Mouse (Mus musculus) myocyte (in vitro differentiated cells): ENCODE results near the gene Sox14. TPM values are rescaled to one million over a fixed set of nuclear protein-coding genes. Genes with fewer than 3 reads are reported as not detected.

Source experiments
- H3K27me3 ChIP-seq: one replicate; pipeline ENCODE4 v1.6.1; 2011; ENCODE audit not compliant: control insufficient read depth, insufficient read depth, insufficient read length
- H3K36me3 ChIP-seq: one replicate; pipeline ENCODE4 v1.6.1; 2011; ENCODE audit not compliant: control insufficient read depth, insufficient read depth
- H3K4me2 ChIP-seq: one replicate; pipeline ENCODE4 v1.6.1; 2011; ENCODE audit warnings: low read depth, control low read depth
- H3K4me3 ChIP-seq: one replicate; pipeline ENCODE4 v1.5.1; 2011; ENCODE audit warnings: mild to moderate bottlenecking, control low read depth, moderate library complexity
- H3K79me2 ChIP-seq: one replicate; pipeline ENCODE4 v1.6.1; 2011; ENCODE audit not compliant: control insufficient read depth, insufficient read depth
- H3ac ChIP-seq: one replicate; pipeline ENCODE4 v1.6.1; 2011; ENCODE audit not compliant: control insufficient read depth, insufficient read length
- CEBPB ChIP-seq: IDR thresholded peaks from 2 replicates; pipeline ENCODE4 v1.6.1; 2011; ENCODE audit warnings: mild to moderate bottlenecking, moderate library complexity; ENCODE audit not compliant: poor library complexity, insufficient read depth, severe bottlenecking
- E2F4 ChIP-seq: IDR thresholded peaks from one replicate; pipeline ENCODE4 v1.6.1; 2011; ENCODE audit warnings: mild to moderate bottlenecking, control low read depth, moderate library complexity; ENCODE audit not compliant: insufficient read depth
- MAX ChIP-seq: IDR thresholded peaks from one replicate; pipeline ENCODE4 v1.6.1; 2011; ENCODE audit warnings: low read depth, mild to moderate bottlenecking, control low read depth
- MYOD1 ChIP-seq, 3 experiments: IDR thresholded peaks; one replicate each; pipeline ENCODE4 v1.6.1; 2011; ENCODE audit warnings: control low read depth in 2 of 3, low read depth in 2 of 3, mild to moderate bottlenecking in 2 of 3, moderate library complexity in 1 of 3; ENCODE audit not compliant: insufficient read length in 2 of 3, control insufficient read depth in 1 of 3
- MYOG ChIP-seq, 3 experiments: IDR thresholded peaks; one replicate each; pipeline ENCODE4 v1.6.1; 2011; ENCODE audit warnings: control low read depth in 2 of 3, low read depth in 2 of 3, mild to moderate bottlenecking in 2 of 3; ENCODE audit not compliant: insufficient read length in 2 of 3, control insufficient read depth in 1 of 3, insufficient read depth in 1 of 3
- POLR2A ChIP-seq: IDR thresholded peaks from one replicate; pipeline ENCODE4 v1.6.1; 2011; ENCODE audit warnings: low read depth, mild to moderate bottlenecking, control low read depth, moderate library complexity; ENCODE audit not compliant: insufficient read length
- POLR2AphosphoS2 ChIP-seq: IDR thresholded peaks from one replicate; pipeline ENCODE4 v1.6.1; 2011; ENCODE audit warnings: low read depth, control low read depth; ENCODE audit not compliant: insufficient read length
- REST ChIP-seq: IDR thresholded peaks from one replicate; pipeline ENCODE4 v1.6.1; 2011; ENCODE audit warnings: mild to moderate bottlenecking, control low read depth, moderate library complexity; ENCODE audit not compliant: insufficient read depth, insufficient read length
- SRF ChIP-seq: IDR thresholded peaks from one replicate; pipeline ENCODE4 v1.6.1; 2011; ENCODE audit warnings: low read depth; ENCODE audit not compliant: control insufficient read depth, insufficient read length
- TCF12 ChIP-seq: IDR thresholded peaks from one replicate; pipeline ENCODE4 v1.6.1; 2011; ENCODE audit warnings: mild to moderate bottlenecking, control low read depth; ENCODE audit not compliant: poor library complexity, insufficient read depth, severe bottlenecking
- TCF3 ChIP-seq: IDR thresholded peaks from one replicate; pipeline ENCODE4 v1.6.1; 2011; ENCODE audit warnings: low read depth, control low read depth; ENCODE audit not compliant: insufficient read length
- USF1 ChIP-seq: IDR thresholded peaks from one replicate; pipeline ENCODE4 v1.6.1; 2011; ENCODE audit warnings: low read depth, mild to moderate bottlenecking, control low read depth, moderate library complexity
- polyA plus RNA-seq: library from polyadenylated mRNA; unstranded; fragments of >200 nt; fragmentation: generic; extraction: Trizol; gene quantifications from one replicate; pipeline ENCODE4 v1.2.1, GENCODE M21; 2012; ENCODE audit warnings: missing spikeins

Sox14 gene
- polyA plus RNA-seq, 1 experiment, result not detected

- Histone ChIP-seq H3K4me2 (no peak overlapping the region), H3K79me2 (no peaks in the 10 kb centered on the region)
Measured at GRCm38 (mm10) chr9:99874735-99875617, 994 bp downstream of the Sox14 start.

GRCm38 (mm10) chr9:99873721-99874120, 2.2 kb downstream of the Sox14 start:
- Histone ChIP-seq H3K36me3 (no peaks in the 10 kb centered on the region), H3K4me2 (no peak overlapping the region), H3ac (no peak overlapping the region), H3K27me3 (peaks cover 73% of the 10 kb centered on the region), H3K4me3 (no peak overlapping the region), H3K79me2 (no peaks in the 10 kb centered on the region)
- no peak for TF ChIP-seq REST
- TF ChIP-seq USF1, result no peak
- TF ChIP-seq POLR2AphosphoS2, result no peak
- TF ChIP-seq CEBPB, result no peak
- no peak for TF ChIP-seq TCF12
- no peak for TF ChIP-seq POLR2A
- no peak for TF ChIP-seq MAX
- TF ChIP-seq E2F4, result no peak
- no peak for TF ChIP-seq SRF
- TF ChIP-seq MYOG (IDR thresholded peaks at IDR 0.05; ENCODE audit: control insufficient read depth in 1 of 3, insufficient read depth in 1 of 3, insufficient read length in 2 of 3, low read depth in 2 of 3), result no peak
- TF ChIP-seq TCF3, result no peak
- TF ChIP-seq MYOD1 (IDR thresholded peaks at IDR 0.05; ENCODE audit: control insufficient read depth in 1 of 3, insufficient read length in 2 of 3, low read depth in 2 of 3), result no peak

More at GRCm38 (mm10) chr9:99874735-99875617, 994 bp downstream of the Sox14 start:
- H3ac ChIP-seq, result no peak overlapping the region
- H3K27me3 ChIP-seq, result peaks cover 62% of the 10 kb centered on the region
- TF ChIP-seq MYOG (IDR thresholded peaks at IDR 0.05; ENCODE audit: control insufficient read depth in 1 of 3, insufficient read depth in 1 of 3, insufficient read length in 2 of 3, low read depth in 2 of 3) (no peak), SRF (no peak), TCF12 (no peak), POLR2A (no peak), MYOD1 (IDR thresholded peaks at IDR 0.05; ENCODE audit: control insufficient read depth in 1 of 3, insufficient read length in 2 of 3, low read depth in 2 of 3) (no peak)
- no peaks in the 10 kb centered on the region for H3K36me3 ChIP-seq
- H3K4me3 ChIP-seq, result no peak overlapping the region

DNA sequence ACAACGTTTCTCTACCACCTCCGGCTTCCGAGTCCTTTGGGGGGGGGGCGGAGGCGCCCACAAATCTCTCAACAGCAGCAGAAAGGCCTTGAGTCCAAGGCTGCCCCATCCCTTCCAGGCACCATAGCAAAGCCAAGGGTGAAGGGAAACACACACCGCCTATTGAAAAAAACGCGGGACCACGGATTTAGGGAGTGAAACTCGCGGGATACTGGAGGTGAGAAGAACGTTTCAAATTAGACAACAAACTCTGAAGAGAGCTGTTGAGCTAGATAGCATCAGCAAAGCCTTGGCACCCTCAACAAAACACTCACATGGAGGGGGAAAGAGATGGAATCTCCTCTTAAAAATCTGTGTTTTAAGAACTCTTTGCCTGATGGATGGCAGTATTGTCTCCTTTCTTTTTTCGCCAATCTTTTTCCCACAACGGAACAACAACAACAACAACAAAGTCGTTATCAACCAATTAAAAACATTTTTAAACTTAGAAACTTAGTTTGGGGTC, 2.8 kb downstream of the Sox14 start:
- H3K36me3 ChIP-seq, result no peaks in the 10 kb centered on the region
- H3K27me3 ChIP-seq, result peaks cover 75% of the 10 kb centered on the region
- H3ac ChIP-seq, result no peak overlapping the region
- no peak overlapping the region for H3K4me2 ChIP-seq
- no peak overlapping the region for H3K4me3 ChIP-seq
- TF ChIP-seq CEBPB (no peak), MYOG (IDR thresholded peaks at IDR 0.05; ENCODE audit: control insufficient read depth in 1 of 3, insufficient read depth in 1 of 3, insufficient read length in 2 of 3, low read depth in 2 of 3) (no peak), POLR2AphosphoS2 (no peak), MYOD1 (IDR thresholded peaks at IDR 0.05; ENCODE audit: control insufficient read depth in 1 of 3, insufficient read length in 2 of 3, low read depth in 2 of 3) (no peak), USF1 (no peak), MAX (no peak), TCF3 (no peak), SRF (no peak), E2F4 (no peak), REST (no peak)
- no peaks in the 10 kb centered on the region for H3K79me2 ChIP-seq

DNA sequence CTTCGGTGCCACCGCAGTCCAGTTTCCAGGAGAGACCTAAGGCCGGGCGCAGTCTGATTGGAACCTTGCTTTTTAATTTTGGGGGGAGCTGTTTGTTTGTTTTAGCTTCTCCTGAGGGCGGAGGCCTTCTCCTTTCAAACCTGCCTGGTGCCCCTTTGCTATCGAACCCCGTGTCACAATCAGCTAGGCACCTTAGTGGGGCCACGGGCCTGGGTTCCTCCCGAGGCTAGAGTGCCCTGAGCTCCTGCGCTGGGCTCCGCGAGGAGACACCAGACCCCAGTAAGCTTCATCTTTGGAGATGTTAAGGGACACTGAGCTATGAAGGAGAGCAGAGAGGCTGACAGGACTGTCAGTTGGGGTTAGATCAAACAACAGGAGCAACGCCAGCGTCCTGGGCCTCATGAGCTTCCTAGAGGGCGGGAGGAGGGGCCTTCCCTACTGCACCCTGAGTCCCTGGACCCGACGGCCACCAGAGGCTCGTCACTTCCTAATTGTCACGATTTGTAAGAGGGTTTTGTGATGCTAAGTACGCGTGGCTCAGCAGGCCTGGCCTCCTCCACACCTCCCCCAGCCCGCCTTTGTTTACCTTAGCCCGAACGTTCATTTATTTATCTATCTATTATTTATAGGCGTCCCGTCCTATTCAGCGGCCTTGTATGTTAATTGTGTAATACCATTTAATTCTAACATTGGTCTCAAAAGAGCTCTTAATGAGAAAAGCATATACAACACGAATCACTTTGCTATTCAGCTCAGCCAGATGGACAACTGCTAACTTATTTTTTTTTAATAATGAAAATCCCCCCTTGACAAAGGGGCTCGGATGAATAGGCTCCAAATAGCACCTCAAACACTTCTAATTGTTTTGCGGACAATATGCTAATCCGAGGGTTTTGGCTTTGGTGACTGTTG, 3.5 kb downstream of the Sox14 start:
- H3K36me3 ChIP-seq, result no peaks in the 10 kb centered on the region
- TF ChIP-seq CEBPB (no peak), USF1 (no peak), TCF12 (no peak), TCF3 (no peak), SRF (no peak), MAX (no peak), POLR2A (no peak), MYOG (IDR thresholded peaks at IDR 0.05; ENCODE audit: control insufficient read depth in 1 of 3, insufficient read depth in 1 of 3, insufficient read length in 2 of 3, low read depth in 2 of 3) (no peak), MYOD1 (IDR thresholded peaks at IDR 0.05; ENCODE audit: control insufficient read depth in 1 of 3, insufficient read length in 2 of 3, low read depth in 2 of 3) (no peak), POLR2AphosphoS2 (no peak), REST (no peak), E2F4 (no peak)
- H3K4me3 ChIP-seq, result no peak overlapping the region
- no peak overlapping the region for H3ac ChIP-seq
- H3K79me2 ChIP-seq, result no peaks in the 10 kb centered on the region
- peaks cover 79% of the 10 kb centered on the region for H3K27me3 ChIP-seq
- H3K4me2 ChIP-seq, result no peak overlapping the region
